ENCODE assay signal across 9 mouse cellular contexts in genomic region chr2:118149855-118150563, GRCm38 (mm10). TPM values are rescaled to one million over a fixed set of nuclear protein-coding genes. Genes with fewer than 3 reads are reported as not detected.
DNase-seq lines count a peak whose midpoint lies in the region; ATAC-seq lines count a peak whose summit lies in the region.
"Had no signal": no experiment of that assay in that cellular context is flagged by ENCODE, and none has a peak within 500 bp of the region (broad histone marks: within the 10 kb centered on the region; RNA-seq: fewer than 3 reads in every experiment).

No protein-coding gene starts in this region.

- H3K9ac ChIP-seq in forebrain, embryonic 13.5 days: no peak overlapping the region
- no peak overlapping the region for H3K9ac ChIP-seq in lung, embryonic 16.5 days (ENCODE audit: low read length)
- H3K9ac ChIP-seq: liver, embryonic 15.5 days had no signal

- H3K4me3 ChIP-seq in forebrain, embryonic 13.5 days: no peak overlapping the region
- no peak overlapping the region for H3K4me3 ChIP-seq in forebrain, embryonic 10.5 days
- no peak overlapping the region for H3K4me3 ChIP-seq in lung, embryonic 16.5 days (ENCODE audit: low read length)
- H3K4me3 ChIP-seq: liver, embryonic 15.5 days had no signal

- no peak overlapping the region for H3K4me2 ChIP-seq in forebrain, embryonic 13.5 days
- H3K4me2 ChIP-seq in lung, embryonic 16.5 days (ENCODE audit: low read depth, low read length): no peak overlapping the region
- H3K4me2 ChIP-seq: liver, embryonic 15.5 days had no signal

- peaks cover 16% of the 10 kb centered on the region for H3K4me1 ChIP-seq in forebrain, embryonic 13.5 days
- peaks cover 12% of the 10 kb centered on the region for H3K4me1 ChIP-seq in forebrain, embryonic 10.5 days
- H3K4me1 ChIP-seq in lung, embryonic 16.5 days (replicated peaks; ENCODE audit: control insufficient read depth, insufficient read depth, low read length): peaks cover 18% of the 10 kb centered on the region
- H3K4me1 ChIP-seq: liver, embryonic 15.5 days had no signal

- H3K27ac ChIP-seq in forebrain, embryonic 13.5 days: peak overlapping the region; percentile 40; the same call in 1 of the 2 replicates
- no peak overlapping the region for H3K27ac ChIP-seq in forebrain, embryonic 10.5 days
- H3K27ac ChIP-seq in lung, embryonic 16.5 days (ENCODE audit: low read length): no peak overlapping the region; the same call in 1 of the 2 replicates
- H3K27ac ChIP-seq: liver, embryonic 15.5 days had no signal

- no peaks in the 10 kb centered on the region for H3K27me3 ChIP-seq in forebrain, embryonic 13.5 days
- H3K27me3 ChIP-seq in forebrain, embryonic 10.5 days (ENCODE audit: poor library complexity, severe bottlenecking): no peaks in the 10 kb centered on the region
- H3K27me3 ChIP-seq in lung, embryonic 16.5 days (ENCODE audit: control insufficient read depth, insufficient read depth, low read depth, low read length): no peaks in the 10 kb centered on the region
- H3K27me3 ChIP-seq: liver, embryonic 15.5 days had no signal

- peak; percentile 78 for ATAC-seq in forebrain, embryonic 13.5 days
- ATAC-seq in lung, embryonic 16.5 days (ENCODE audit: low read depth): peak; percentile 81

- no peaks in the 10 kb centered on the region for H3K9me3 ChIP-seq in forebrain, embryonic 13.5 days (replicated peaks)
- H3K9me3 ChIP-seq in forebrain, embryonic 10.5 days: no peaks in the 10 kb centered on the region
- H3K9me3 ChIP-seq in lung, embryonic 16.5 days (ENCODE audit: control insufficient read depth, low read length): no peaks in the 10 kb centered on the region
- H3K9me3 ChIP-seq: liver, embryonic 15.5 days had no signal

- no peak for DNase-seq in forebrain, embryonic 10.5 days (ENCODE audit: extremely low spot score, low spot score)
- peak; percentile 64 for DNase-seq in cerebellum, adult 11 months
- DNase-seq in gastrocnemius, postnatal 10 days: peak; percentile 65
- peak; percentile 44 for DNase-seq in kidney, postnatal 14 days
- peak; percentile 23 for DNase-seq in right cerebral cortex, postnatal 25 days
- no peak for DNase-seq in testis, postnatal 14 days (ENCODE audit: low spot score)

- WGBS in forebrain, embryonic 13.5 days: 59% methylated on average over 12 of the region's 12 CpGs
- WGBS in forebrain, embryonic 10.5 days: 86% methylated on average over 12 of the region's 12 CpGs
- 49% methylated on average over 12 of the region's 12 CpGs for WGBS in lung, embryonic 16.5 days

- H3K36me3 ChIP-seq in forebrain, embryonic 13.5 days (ENCODE audit: poor library complexity, severe bottlenecking): no peaks in the 10 kb centered on the region
- no peaks in the 10 kb centered on the region for H3K36me3 ChIP-seq in forebrain, embryonic 10.5 days (replicated peaks)
- no peaks in the 10 kb centered on the region for H3K36me3 ChIP-seq in lung, embryonic 16.5 days (ENCODE audit: control insufficient read depth, insufficient read depth, low read length)
- H3K36me3 ChIP-seq: liver, embryonic 15.5 days had no signal

RNA-seq across cellular contexts. Expression of gene Thbs1, which starts 38.3 kb away (rescaled TPM):
- 5.9 and 9.2 TPM in 2 replicates for polyA plus RNA-seq in forebrain, embryonic 13.5 days (2015; fragmentation: Nextera tagmentation; extraction: Ambion mirVana)
- polyA plus RNA-seq in forebrain, embryonic 10.5 days (2016; fragmentation: Nextera tagmentation; extraction: Ambion mirVana): 40.0 and 40.9 TPM in 2 replicates
- total RNA-seq in gastrocnemius, postnatal 10 days (2021): 10 to 100 TPM; 25.1 to 38.4 TPM
- polyA plus RNA-seq in lung, embryonic 16.5 days (2015; fragmentation: Nextera tagmentation; extraction: Ambion mirVana): 160 and 190 TPM in 2 replicates

Comparison
In these comparisons a context has a peak if more than half of its experiments do, and no peak if none do; other contexts are left out.
1. DNase-seq: peak in cerebellum, adult 11 months (single experiment), gastrocnemius, postnatal 10 days (single experiment), kidney, postnatal 14 days (single experiment) and right cerebral cortex, postnatal 25 days (single experiment); none in forebrain, embryonic 10.5 days (single experiment) and testis, postnatal 14 days (single experiment).